Mouse (Mus musculus): Measurements from ENCODE around the gene Aff1.

Gene Aff1

GRCm38 (mm10) chr5:103727777-103728395 lies 35.7 kb downstream of the Aff1 start:
- no peak for DNase-seq

DNA sequence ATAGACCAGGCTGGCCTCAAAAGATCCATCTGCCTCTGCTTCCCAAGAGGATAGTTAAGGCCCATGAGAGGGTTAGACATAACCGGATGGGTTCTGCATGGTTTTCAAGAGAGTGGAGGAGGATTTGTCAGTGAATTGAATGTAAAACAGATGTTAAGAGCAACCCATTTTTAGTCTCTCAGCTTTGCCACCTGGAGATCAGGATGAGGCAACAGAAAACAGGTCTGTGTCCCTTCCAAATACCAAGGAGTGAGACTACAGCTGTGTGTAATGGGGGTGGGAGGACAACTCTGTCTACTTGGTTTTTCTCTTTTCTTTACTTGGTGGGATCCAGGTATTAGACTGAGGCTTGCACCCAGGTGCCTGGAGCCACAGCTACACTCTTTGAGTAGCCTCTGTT lies 37.1 kb downstream of the Aff1 start:
- no peak for DNase-seq

- DNase-seq = no peak
Measured at GRCm38 (mm10) chr5:103730142-103730541, 38.0 kb downstream of the Aff1 start.

DNA sequence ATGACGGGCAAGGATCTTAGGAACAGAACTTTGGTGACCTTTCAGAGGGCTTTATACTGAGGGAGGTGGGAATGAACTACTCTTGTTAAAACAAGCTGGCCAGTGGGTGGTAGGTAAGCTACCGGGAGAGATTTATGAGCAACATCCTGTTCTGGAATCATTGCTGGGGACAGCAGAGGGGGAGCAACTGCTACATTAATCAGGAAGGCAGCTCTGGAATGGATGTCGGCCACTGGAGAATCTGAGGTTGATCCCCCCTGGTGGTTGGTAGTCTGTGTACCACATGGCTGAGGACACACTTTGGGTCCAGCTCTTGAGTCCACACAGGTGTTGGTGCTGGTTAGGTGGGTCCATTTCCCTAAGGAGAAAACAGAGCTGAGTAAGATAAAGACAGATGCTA lies 38.6 kb downstream of the Aff1 start:
- DNase-seq = no peak

DNA sequence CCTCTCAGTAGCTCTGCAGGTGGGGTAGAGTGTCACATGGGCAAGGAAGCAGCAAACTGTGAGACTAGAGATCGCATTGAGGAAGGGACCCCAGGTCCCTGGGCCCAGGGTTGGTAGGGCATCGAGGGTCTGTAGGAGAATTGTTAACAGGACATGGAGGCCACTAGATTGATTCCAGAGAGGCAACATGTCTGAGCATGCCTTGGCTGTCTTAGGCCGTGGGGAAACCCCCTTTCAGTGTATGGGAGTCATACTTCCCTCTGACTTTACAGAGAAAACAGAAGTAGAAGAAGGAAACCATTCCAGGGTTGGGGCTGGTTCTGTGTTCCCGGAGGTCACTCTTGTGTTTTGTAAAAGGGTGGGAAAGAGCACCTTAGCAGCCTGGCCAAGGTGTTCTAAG lies 40.4 kb downstream of the Aff1 start:
- no peak for DNase-seq

DNA sequence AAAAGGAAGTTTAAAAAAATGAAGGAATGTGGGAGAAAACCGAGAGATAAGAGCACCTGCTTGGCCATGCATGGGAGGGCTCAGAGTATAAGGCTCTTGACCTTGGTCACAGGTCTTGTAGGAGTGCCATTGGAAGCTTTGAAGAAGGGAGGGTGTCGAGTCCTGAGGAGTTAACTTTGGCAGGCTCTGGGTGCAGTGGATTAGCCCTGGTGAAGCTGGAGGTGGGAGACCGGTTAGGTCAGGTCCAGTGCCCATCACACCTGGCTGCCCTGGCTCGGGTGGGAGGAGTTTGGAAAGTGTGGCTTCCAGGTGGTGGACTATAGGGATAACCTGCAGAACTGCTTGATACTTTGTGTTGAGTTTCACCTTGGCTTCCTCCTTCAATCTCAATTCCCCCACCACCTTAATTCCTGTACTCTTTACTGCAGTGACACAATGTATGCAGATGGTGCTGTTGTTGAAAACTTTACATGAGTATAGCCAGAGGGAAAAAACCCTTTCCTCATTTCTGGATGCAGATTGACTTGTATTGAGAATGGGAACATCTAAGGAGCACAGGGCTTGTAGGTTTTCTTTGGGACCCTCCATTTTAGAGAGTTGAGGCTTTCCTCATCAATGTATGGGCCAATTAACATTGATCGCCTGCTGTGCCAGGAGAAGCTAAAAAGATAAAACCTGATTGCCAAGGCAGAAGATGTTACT lies 43.4 kb downstream of the Aff1 start:
- no peak for DNase-seq

DNA sequence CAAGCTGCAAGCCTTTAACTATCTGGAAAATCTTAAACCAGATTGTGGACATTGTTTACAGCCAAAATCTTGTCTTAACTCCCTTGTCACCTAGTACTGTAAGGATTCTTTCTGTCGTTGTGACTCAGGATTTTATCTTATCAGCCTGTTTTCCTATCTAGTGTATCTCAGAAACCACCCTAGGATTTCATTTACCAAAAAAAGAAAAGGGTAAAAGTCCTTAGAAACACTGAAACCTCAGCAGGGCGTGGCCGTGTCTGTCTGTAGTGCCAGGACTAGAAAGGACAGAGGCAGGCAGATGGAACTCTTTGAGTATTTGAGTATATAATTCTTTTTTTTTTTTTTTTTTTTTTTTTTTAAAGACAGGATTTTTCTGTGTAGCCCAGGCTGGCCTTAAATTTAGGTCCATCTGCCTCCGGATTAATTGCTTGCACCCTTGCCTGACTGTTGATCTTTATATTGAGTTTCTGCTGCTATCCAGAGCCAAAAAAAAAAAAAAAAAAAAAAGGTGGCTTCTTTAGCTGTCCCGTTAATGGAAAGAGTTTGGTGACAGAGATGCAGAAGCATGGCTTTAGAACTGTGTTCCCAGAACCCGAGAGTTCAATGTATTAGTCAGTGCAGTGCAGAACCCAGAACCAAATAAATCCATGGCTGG lies 44.5 kb downstream of the Aff1 start:
- no peak for DNase-seq

DNA sequence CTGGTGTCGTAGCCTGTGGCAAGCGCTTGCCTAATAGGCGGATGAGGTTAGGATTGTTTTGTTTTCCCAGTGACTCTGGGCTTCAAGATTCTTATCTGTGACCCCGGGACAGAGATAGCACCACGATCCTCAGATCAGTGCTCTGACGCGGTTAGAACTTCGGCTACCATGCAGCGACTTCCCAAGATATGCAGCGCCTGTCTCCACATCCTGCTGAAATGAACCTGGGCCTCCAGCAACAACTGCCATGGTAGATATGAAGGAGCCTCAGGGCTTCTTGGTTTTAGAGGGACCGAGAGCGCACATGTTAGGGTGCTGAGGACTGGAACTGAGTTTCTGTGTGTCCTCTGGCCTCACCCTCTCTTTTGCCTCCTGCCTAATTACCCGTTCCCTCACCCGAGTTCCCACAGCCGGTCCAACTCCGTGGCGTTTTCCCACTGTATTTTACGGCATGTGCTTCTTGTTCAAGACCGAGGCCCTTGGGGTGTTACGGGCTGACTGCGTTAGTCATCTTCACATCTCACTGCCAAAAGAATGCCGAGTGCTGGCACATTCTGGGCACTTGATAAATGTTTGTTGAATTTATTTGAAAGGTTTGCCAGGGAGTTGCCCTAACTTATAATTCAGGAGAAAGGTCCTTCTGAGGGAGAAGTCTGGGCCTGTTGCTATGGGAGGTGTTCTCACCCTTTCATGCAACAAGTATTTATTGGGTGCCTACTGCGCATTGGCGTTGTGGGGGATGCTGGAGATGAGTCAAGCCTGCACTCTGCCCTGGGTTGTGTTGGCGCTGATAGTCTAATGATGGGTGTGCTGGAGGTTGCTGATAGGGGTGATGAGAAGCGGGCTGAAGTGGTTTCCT lies 45.3 kb downstream of the Aff1 start:
- DNase-seq = no peak

GRCm38 (mm10) chr5:103738509-103738908 lies 46.3 kb downstream of the Aff1 start:
- DNase-seq = no peak

DNA sequence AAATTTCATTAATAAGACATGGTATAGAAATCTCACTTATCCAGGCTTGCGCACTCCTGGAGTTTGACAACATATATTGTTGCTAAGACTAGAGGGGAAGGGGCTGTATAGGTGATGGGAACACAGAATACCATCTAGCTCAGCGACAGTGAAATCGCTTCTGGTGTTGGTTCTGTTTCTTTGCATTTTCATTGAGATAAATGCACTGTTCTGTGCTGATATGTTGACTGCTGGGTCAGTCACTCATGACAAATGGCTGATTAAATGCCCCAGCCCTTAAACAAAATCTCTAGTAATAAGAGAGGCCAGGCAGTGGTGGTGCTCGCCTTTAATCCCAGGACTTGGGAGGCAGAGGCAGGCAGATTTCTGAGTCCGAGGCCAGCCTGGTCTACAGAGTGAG lies 47.0 kb downstream of the Aff1 start:
- DNase-seq = no peak

GRCm38 (mm10) chr5:103740093-103740902 lies 48.1 kb downstream of the Aff1 start:
- DNase-seq = no peak

DNA sequence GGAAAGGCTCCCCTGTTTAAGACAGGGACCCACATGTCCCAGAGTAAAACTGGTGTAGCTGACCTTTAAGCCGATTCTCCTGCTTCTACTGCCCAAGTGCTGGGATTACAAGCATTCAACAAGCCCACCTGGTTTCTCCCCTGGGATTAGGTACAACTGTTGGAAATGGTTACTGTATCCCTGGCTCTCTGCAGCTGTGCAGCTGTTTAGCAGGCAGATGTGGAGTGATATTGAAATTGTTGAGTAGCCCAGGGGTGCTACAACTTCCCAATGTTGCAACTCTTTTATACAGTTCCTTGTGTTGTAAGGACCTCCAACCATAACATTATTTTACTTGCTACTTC lies 48.7 kb downstream of the Aff1 start:
- DNase-seq = no peak

- no peak for DNase-seq
Measured at GRCm38 (mm10) chr5:103741443-103741842, 49.3 kb downstream of the Aff1 start.

- DNase-seq = no peak
Measured at GRCm38 (mm10) chr5:103741992-103742391, 49.8 kb downstream of the Aff1 start.

DNA sequence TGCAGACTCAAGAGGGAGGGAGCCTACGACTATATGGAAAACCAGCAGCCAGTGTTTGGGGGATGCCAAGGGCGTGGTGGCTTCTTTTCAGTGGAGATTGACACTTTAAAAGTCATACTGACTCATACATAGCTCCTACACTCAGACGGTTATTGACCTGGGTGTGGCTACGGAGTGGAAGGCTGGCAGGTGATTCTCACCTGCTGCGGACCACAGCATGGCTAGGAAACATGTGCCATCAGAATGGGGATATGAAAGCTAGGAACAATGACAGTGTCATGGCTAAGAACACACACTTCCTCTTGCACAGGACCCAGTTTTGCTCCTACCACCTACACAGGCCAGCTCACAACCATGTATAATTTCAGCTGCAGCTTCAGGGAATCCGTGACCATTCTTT lies 52.4 kb downstream of the Aff1 start:
- no peak for DNase-seq

DNA sequence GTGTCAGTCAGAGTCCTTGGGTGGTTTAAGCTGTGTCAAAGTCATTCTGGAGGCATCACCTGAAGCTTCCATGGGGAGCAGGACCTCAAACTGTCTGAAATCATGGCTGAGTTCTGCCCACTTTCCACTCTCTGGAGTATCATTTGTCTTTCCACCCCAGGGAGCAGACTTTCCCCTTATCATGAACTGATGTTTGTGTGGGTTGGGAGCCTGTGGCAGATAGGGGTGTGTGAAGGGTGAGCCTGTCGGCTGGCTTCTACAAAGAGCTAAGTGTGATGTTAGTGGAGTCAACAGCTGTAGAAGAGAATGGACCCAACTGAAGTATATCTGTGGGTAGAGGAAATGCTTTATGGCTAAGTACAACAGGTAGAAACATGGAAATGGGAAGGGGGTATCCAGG lies 53.5 kb downstream of the Aff1 start:
- DNase-seq = no peak

DNA sequence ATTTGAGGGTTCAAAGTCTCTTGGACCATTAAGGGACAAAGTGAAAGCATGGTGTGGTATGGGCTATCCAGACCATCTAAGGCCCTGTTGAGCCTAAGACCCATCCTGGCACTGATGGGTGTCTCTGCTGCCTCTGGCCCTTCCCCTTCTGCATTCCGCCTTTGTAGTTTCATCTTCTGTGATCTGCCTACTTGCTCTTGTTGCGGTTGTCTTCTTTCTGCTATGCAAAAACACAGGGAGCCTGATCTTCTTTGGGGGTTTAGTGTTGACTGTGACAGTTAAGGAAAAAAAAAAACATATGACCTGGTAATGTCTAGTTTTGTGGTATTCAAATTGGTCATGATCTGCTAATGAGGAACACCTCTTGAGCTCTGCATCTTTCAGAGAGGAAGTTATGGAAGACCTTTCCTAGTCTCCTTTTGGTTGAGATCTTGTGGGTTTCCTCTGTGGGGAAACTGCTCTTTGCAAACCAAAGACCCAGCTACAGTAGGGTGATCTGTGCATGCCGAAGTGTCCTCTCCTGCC lies 54.4 kb downstream of the Aff1 start:
- DNase-seq = no peak

- DNase-seq = no peak
Measured at GRCm38 (mm10) chr5:103747098-103747497, 54.9 kb downstream of the Aff1 start.

DNA sequence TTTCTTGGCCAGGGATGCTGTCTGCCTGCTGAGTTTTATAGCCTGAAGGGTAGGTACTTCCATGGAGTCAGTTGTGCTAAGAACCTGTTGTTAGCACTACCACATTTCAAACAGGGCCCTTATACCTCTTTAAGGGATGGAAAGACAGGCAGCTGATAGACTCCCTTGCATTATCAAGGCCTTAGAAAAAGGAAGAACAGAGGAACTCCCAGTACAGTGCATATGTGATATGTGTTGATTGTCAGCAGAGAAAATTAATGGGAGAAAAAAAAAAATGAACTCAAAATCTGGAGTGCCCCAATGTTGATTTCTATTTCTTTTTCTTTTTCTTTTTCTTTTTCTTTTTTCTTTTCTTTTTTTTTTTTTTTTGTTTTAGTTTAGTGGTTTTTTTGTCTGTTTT lies 56.2 kb downstream of the Aff1 start:
- DNase-seq = no peak

DNA sequence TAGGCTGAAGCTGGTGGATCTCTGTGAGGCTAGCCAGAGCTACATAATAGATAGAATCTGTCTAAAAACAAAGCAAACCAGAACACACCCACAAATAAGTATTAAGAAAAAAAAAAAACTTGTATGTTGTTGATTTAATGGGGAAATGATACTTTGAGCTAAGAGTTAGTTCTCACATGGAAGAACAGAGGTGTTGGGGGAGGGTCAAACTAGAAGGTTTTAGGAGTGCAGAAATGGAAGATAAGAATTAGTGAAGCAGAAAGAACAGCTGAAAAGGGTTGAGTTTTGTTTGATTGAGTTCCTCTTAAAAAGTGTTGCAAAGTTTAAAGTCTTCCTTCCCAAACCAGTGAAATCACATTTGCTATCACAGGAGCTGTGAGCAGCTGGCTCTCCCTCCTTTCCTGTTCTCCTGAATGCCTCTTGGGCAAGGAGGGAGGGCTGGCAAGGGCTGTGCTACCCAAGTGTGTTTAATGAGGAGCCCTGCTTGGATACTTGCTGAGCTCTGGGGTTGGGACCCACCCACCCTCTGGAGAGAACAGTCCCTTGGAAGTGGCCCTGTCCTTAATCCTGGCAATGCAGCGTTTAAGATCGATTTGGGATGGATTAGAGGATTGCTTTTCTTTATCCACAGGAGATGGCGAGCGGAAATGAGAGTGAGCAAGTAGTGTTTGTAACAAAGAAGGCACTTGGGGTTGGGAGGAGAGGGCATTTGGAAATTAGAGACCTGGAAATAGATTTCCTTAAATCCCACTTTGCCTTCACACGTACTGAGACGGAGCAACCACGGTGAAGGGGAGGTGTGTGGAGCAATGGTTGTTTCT lies 57.5 kb downstream of the Aff1 start:
- no peak for DNase-seq

Measured in spleen, adult 18-20 months (tissue).